Mouse (Mus musculus): ENCODE measurements around the gene Prph.

GRCm38 (mm10) chr15:99040920-99041856, 13.8 kb upstream of the Prph start:
- TF ChIP-seq POLR2A (IDR thresholded peaks at IDR 0.05; ENCODE audit: insufficient read depth, low read depth, low read length) (no peak), CTCF (IDR thresholded peaks at IDR 0.05; ENCODE audit: insufficient read depth, low read depth, low read length) (no peak)

All from olfactory bulb, adult 2 months (tissue).